Mouse (Mus musculus): ENCODE data around the gene Sirt7. TPM values are rescaled to one million over a fixed set of nuclear protein-coding genes. Genes with fewer than 3 reads are reported as not detected.

Sirt7 gene
- total and polyA plus RNA-seq, 3 experiments, result 74.4 to 91.3 (median 75.2) TPM

- peak overlapping the region; percentile 82 to 100 (median 100) for H3K4me3 ChIP-seq (replicated peaks in 1 of 3; ENCODE audit: low read depth in 2 of 3, low read length in 2 of 3, poor library complexity in 1 of 3)
- H3K9me3 ChIP-seq (replicated peaks; ENCODE audit: low read length), result no peaks in the 10 kb centered on the region
- peaks cover 33 to 57% of the 10 kb centered on the region in 2 experiments for H3K4me1 ChIP-seq (ENCODE audit: control insufficient read depth in 1 of 2, insufficient read depth in 2 of 2)
- H3K27me3 ChIP-seq (replicated peaks), result no peaks in the 10 kb centered on the region
- H3K27ac ChIP-seq (ENCODE audit: insufficient read depth, low read depth), result peak overlapping the region; percentile 83
- peak overlapping the region; percentile 86 for H3K4me2 ChIP-seq (ENCODE audit: insufficient read depth, low read depth, poor library complexity, severe bottlenecking)
- peak overlapping the region; percentile 93 for H3K9ac ChIP-seq (ENCODE audit: insufficient read depth, low read depth)
- in situ Hi-C loops (cut with MboI; ENCODE audit: low pct_ligation_motif_present, low pct_unique_long_range_greater_than_20kb, low sequenced_read_pairs), result loop anchor here (10.0 kb wide), 1 partner anchor 60 kb away; no protein-coding TSS in a partner anchor
- H3K79me2 ChIP-seq (replicated peaks; ENCODE audit: control insufficient read depth, extremely low read depth, insufficient read depth, poor library complexity, severe bottlenecking), result peaks cover 32% of the 10 kb centered on the region
- TF ChIP-seq ZKSCAN1 (IDR thresholded peaks at IDR 0.05; ENCODE audit: borderline replicate concordance, low read depth, low read length) (no peak), ELF1 (IDR thresholded peaks at IDR 0.05; ENCODE audit: low read depth, low read length) (peak; percentile 100), MYC (IDR thresholded peaks at IDR 0.05; ENCODE audit: low read depth, low read length) (no peak; the same call in 1 of the 2 replicates), CHD2 (IDR thresholded peaks at IDR 0.05; ENCODE audit: low read length) (peak; percentile 28; the same call in 1 of the 2 replicates), GABPA (IDR thresholded peaks at IDR 0.05; ENCODE audit: insufficient replicate concordance, low read depth, low read length) (no peak; the same call in 1 of the 2 replicates), USF2 (conservative IDR thresholded peaks at IDR 0.05; ENCODE audit: low read depth, low read length) (no peak), CHD1 (IDR thresholded peaks at IDR 0.05; ENCODE audit: low read depth, low read length) (no peak), JUN (IDR thresholded peaks at IDR 0.05; ENCODE audit: insufficient read depth, low read depth, low read length) (no peak), ZMIZ1 (IDR thresholded peaks at IDR 0.05; ENCODE audit: low read depth, low read length) (peak; percentile 88), PAX5 (IDR thresholded peaks at IDR 0.05; ENCODE audit: low read length) (no peak), RCOR1 (conservative IDR thresholded peaks at IDR 0.05; ENCODE audit: low read depth, low read length) (no peak), SMC3 (IDR thresholded peaks at IDR 0.05; ENCODE audit: low read depth, low read length) (no peak), ZNF384 (IDR thresholded peaks at IDR 0.05; ENCODE audit: low read depth, low read length) (no peak), CTCF (conservative IDR thresholded peaks at IDR 0.05 in 1 of 2, IDR thresholded peaks at IDR 0.05 in 1 of 2; ENCODE audit: low read depth in 2 of 2, low read length in 2 of 2) (no peak), NRF1 (IDR thresholded peaks at IDR 0.05; ENCODE audit: low read depth, low read length) (peak; percentile 97), MEF2A (IDR thresholded peaks at IDR 0.05; ENCODE audit: borderline replicate concordance, low read depth, low read length) (no peak), ZC3H11A (IDR thresholded peaks at IDR 0.05; ENCODE audit: low read depth, low read length) (no peak), NELFE (IDR thresholded peaks at IDR 0.05; ENCODE audit: low read depth, low read length) (peak; percentile 81), UBTF (IDR thresholded peaks at IDR 0.05; ENCODE audit: low read depth, low read length) (no peak), IRF4 (IDR thresholded peaks at IDR 0.05; ENCODE audit: low read depth, low read length) (no peak), HCFC1 (IDR thresholded peaks at IDR 0.05; ENCODE audit: low read depth, low read length) (peak; percentile 89), MAX (IDR thresholded peaks at IDR 0.05; ENCODE audit: low read length) (no peak), MAFK (IDR thresholded peaks at IDR 0.05; ENCODE audit: insufficient replicate concordance, low read length) (0 out of 2 replicates have a peak, but pooled peaks have one; percentile 9), ETS1 (conservative IDR thresholded peaks at IDR 0.05; ENCODE audit: low read depth, low read length) (no peak), USF1 (IDR thresholded peaks at IDR 0.05; ENCODE audit: low read depth, low read length) (no peak), TBP (conservative IDR thresholded peaks at IDR 0.05; ENCODE audit: low read depth, low read length) (peak; percentile 69), TCF12 (IDR thresholded peaks at IDR 0.05; ENCODE audit: low read depth, low read length) (peak; percentile 75), RAD21 (IDR thresholded peaks at IDR 0.05; ENCODE audit: low read depth, low read length) (no peak), POLR2A (IDR thresholded peaks at IDR 0.05; ENCODE audit: low read depth, low read length) (peak; percentile 93), MAZ (IDR thresholded peaks at IDR 0.05; ENCODE audit: low read depth, low read length) (no peak), MXI1 (IDR thresholded peaks at IDR 0.05; ENCODE audit: low read depth, low read length) (peak; percentile 90; the same call in 1 of the 2 replicates), KAT2A (IDR thresholded peaks at IDR 0.05; ENCODE audit: insufficient replicate concordance, low read length) (no peak; the same call in 1 of the 2 replicates), JUND (conservative IDR thresholded peaks at IDR 0.05; ENCODE audit: low read depth, low read length) (no peak), SIN3A (IDR thresholded peaks at IDR 0.05; ENCODE audit: low read length) (peak; percentile 97), POLR2AphosphoS2 (IDR thresholded peaks at IDR 0.05; ENCODE audit: low read depth, low read length) (peak; percentile 94), EP300 (IDR thresholded peaks at IDR 0.05; ENCODE audit: low read length) (no peak), BHLHE40 (IDR thresholded peaks at IDR 0.05; ENCODE audit: low read depth, low read length) (0 out of 2 replicates have a peak, but pooled peaks have one; percentile 7), E2F4 (IDR thresholded peaks at IDR 0.05; ENCODE audit: insufficient replicate concordance, low read depth, low read length) (no peak)
- dilution Hi-C loops (cut with MboI; ENCODE audit: extremely low pct_ligation_motif_present, extremely low pct_unique_long_range_greater_than_20kb, low sequenced_read_pairs), result no loop called here
- H3K36me3 ChIP-seq (replicated peaks in 1 of 2; ENCODE audit: control insufficient read depth in 1 of 2, insufficient read depth in 1 of 2, low read length in 1 of 2), result peaks cover 58 to 77% of the 10 kb centered on the region in 2 experiments
- peak; percentile 91 for DNase-seq (ENCODE audit: extremely low read depth)
Observed at GRCm38 (mm10) chr11:120624680-120625111, 344 bp downstream of the Sirt7 start.

Measured in CH12.LX (cell line).